Mouse (Mus musculus): ENCODE data around the gene Tmem200a. TPM values are rescaled to one million over a fixed set of nuclear protein-coding genes. Genes with fewer than 3 reads are reported as not detected.

Tmem200a gene
- total RNA-seq, 2 experiments from 2014 or later = 1.8 to 2.4 TPM

GRCm38 (mm10) chr10:25984056-25984455, 94.8 kb downstream of the Tmem200a start:
- DNase-seq (ENCODE audit: low spot score in 2 of 2) = no peak

GRCm38 (mm10) chr10:25982617-25983016, 96.2 kb downstream of the Tmem200a start:
- DNase-seq (ENCODE audit: low spot score in 2 of 2) = no peak

- DNase-seq (ENCODE audit: low spot score in 2 of 2) = no peak
Measured at GRCm38 (mm10) chr10:25962863-25963262, 116.0 kb downstream of the Tmem200a start.

- DNase-seq (ENCODE audit: low spot score in 2 of 2) = no peak
Measured at GRCm38 (mm10) chr10:25961066-25961465, 117.8 kb downstream of the Tmem200a start.

- no peak for DNase-seq (ENCODE audit: low spot score in 2 of 2)
Measured at GRCm38 (mm10) chr10:25958762-25959753, 119.8 kb downstream of the Tmem200a start.

GRCm38 (mm10) chr10:25954641-25955228, 124.1 kb downstream of the Tmem200a start:
- no peak for DNase-seq (ENCODE audit: low spot score in 2 of 2)

GRCm38 (mm10) chr10:25952838-25953237, 126.0 kb downstream of the Tmem200a start:
- no peak for DNase-seq (ENCODE audit: low spot score in 2 of 2)

- DNase-seq (ENCODE audit: low spot score in 2 of 2) = no peak
Measured at GRCm38 (mm10) chr10:25952150-25952549, 126.7 kb downstream of the Tmem200a start.

GRCm38 (mm10) chr10:25945866-25946265, 133.0 kb downstream of the Tmem200a start:
- DNase-seq (ENCODE audit: low spot score in 2 of 2) = no peak

- no peak for DNase-seq (ENCODE audit: low spot score in 2 of 2)
Measured at GRCm38 (mm10) chr10:25944641-25945040, 134.2 kb downstream of the Tmem200a start.

- DNase-seq (ENCODE audit: low spot score in 2 of 2) = no peak
Measured at GRCm38 (mm10) chr10:25931796-25932195, 147.1 kb downstream of the Tmem200a start.

- DNase-seq (ENCODE audit: low spot score in 2 of 2) = peak in 1 of 2 experiments; percentile 19
Measured at GRCm38 (mm10) chr10:25929401-25930150, 149.3 kb downstream of the Tmem200a start.

- no peak for DNase-seq (ENCODE audit: low spot score in 2 of 2)
Measured at GRCm38 (mm10) chr10:25928861-25929368, 149.9 kb downstream of the Tmem200a start.

- no peak for DNase-seq (ENCODE audit: low spot score in 2 of 2)
Measured at GRCm38 (mm10) chr10:25928448-25928786, 150.4 kb downstream of the Tmem200a start.

- no peak for DNase-seq (ENCODE audit: low spot score in 2 of 2)
Measured at GRCm38 (mm10) chr10:25927553-25928447, 151.1 kb downstream of the Tmem200a start.

- DNase-seq (ENCODE audit: low spot score in 2 of 2) = no peak
Measured at GRCm38 (mm10) chr10:25920640-25921278, 158.1 kb downstream of the Tmem200a start.

GRCm38 (mm10) chr10:25918103-25918502, 160.7 kb downstream of the Tmem200a start:
- no peak for DNase-seq (ENCODE audit: low spot score in 2 of 2)

- DNase-seq (ENCODE audit: low spot score in 2 of 2) = no peak
Measured at GRCm38 (mm10) chr10:25910270-25910669, 168.6 kb downstream of the Tmem200a start.

- DNase-seq (ENCODE audit: low spot score in 2 of 2) = no peak
Measured at GRCm38 (mm10) chr10:25908027-25909012, 170.5 kb downstream of the Tmem200a start.
